Mouse (Mus musculus): ENCODE measurements around the gene Ano6.
A peak's percentile ranks its signal among the peaks of the same experiment; 100 is the strongest.

The Ano6 gene

GRCm38 (mm10) chr15:95768703-95769102 is 21.9 kb upstream of the Ano6 start:
- no peak for DNase-seq (ENCODE audit: low spot score)

GRCm38 (mm10) chr15:95769576-95769975 is 21.1 kb upstream of the Ano6 start:
- no peak for DNase-seq (ENCODE audit: low spot score)

- no peak for DNase-seq (ENCODE audit: low spot score)
Measured at GRCm38 (mm10) chr15:95770307-95770706, 20.3 kb upstream of the Ano6 start.

GRCm38 (mm10) chr15:95772374-95772773 is 18.3 kb upstream of the Ano6 start:
- no peak for DNase-seq (ENCODE audit: low spot score)

- peak; percentile 83 for DNase-seq (ENCODE audit: low spot score)
Measured at GRCm38 (mm10) chr15:95772861-95773836, 17.5 kb upstream of the Ano6 start.

GRCm38 (mm10) chr15:95774197-95774596 is 16.4 kb upstream of the Ano6 start:
- no peak for DNase-seq (ENCODE audit: low spot score)

GRCm38 (mm10) chr15:95774674-95775414 is 15.8 kb upstream of the Ano6 start:
- DNase-seq (ENCODE audit: low spot score) = no peak

- DNase-seq (ENCODE audit: low spot score) = no peak
Measured at GRCm38 (mm10) chr15:95777743-95778142, 12.9 kb upstream of the Ano6 start.

GRCm38 (mm10) chr15:95778710-95779109 is 11.9 kb upstream of the Ano6 start:
- no peak for DNase-seq (ENCODE audit: low spot score)

GRCm38 (mm10) chr15:95786624-95787023 is 4.0 kb upstream of the Ano6 start:
- no peak for DNase-seq (ENCODE audit: low spot score)

- no peak for DNase-seq (ENCODE audit: low spot score)
Measured at GRCm38 (mm10) chr15:95787578-95787977, 3.1 kb upstream of the Ano6 start.

GRCm38 (mm10) chr15:95789562-95790528 is 798 bp upstream of the Ano6 start:
- peak; percentile 74 for DNase-seq (ENCODE audit: low spot score)

- peak; percentile 51 for DNase-seq (ENCODE audit: low spot score)
Measured at GRCm38 (mm10) chr15:95791141-95791791, 623 bp downstream of the Ano6 start.

GRCm38 (mm10) chr15:95791855-95792254 is 1.2 kb downstream of the Ano6 start:
- no peak for DNase-seq (ENCODE audit: low spot score)

- peak; percentile 65 for DNase-seq (ENCODE audit: low spot score)
Measured at GRCm38 (mm10) chr15:95792261-95793260, 1.9 kb downstream of the Ano6 start.

- no peak for DNase-seq (ENCODE audit: low spot score)
Measured at GRCm38 (mm10) chr15:95793748-95794491, 3.3 kb downstream of the Ano6 start.

GRCm38 (mm10) chr15:95794611-95795565 is 4.2 kb downstream of the Ano6 start:
- no peak for DNase-seq (ENCODE audit: low spot score)

GRCm38 (mm10) chr15:95796062-95796461 is 5.4 kb downstream of the Ano6 start:
- DNase-seq (ENCODE audit: low spot score) = no peak

Data from embryo, embryonic 10.5 days (tissue).